Mouse (Mus musculus) forebrain, embryonic 10.5 days (tissue): Measurements from ENCODE around the gene Scn4b. TPM values are rescaled to one million over a fixed set of nuclear protein-coding genes. Genes with fewer than 3 reads are reported as not detected.

Experiments
- DNase-seq: peaks from one replicate; pipeline ENCODE4 v3.0.0-alpha.2; 2017; ENCODE audit warnings: low spot score; ENCODE audit errors: extremely low spot score
- H3K27ac ChIP-seq: fragments of 300-500 bp; sonication (generic); 2 replicates; pipeline ENCODE4 v1.5.1; 2016; ENCODE audit warnings: mild to moderate bottlenecking
- H3K27me3 ChIP-seq: fragments of 300-500 bp; sonication (generic); 2 replicates; pipeline ENCODE4 v1.6.1; 2016; ENCODE audit warnings: mild to moderate bottlenecking; ENCODE audit not compliant: poor library complexity, severe bottlenecking
- H3K36me3 ChIP-seq: fragments of 300-500 bp; sonication (generic); replicated peaks from 2 replicates; pipeline ENCODE4 v1.6.1; 2016; ENCODE audit warnings: mild to moderate bottlenecking, moderate library complexity
- H3K4me1 ChIP-seq: fragments of 300-500 bp; sonication (generic); 2 replicates; pipeline ENCODE4 v1.6.1; 2016
- H3K4me3 ChIP-seq: fragments of 300-500 bp; sonication (generic); 2 replicates; pipeline ENCODE4 v1.5.1; 2016; ENCODE audit warnings: mild to moderate bottlenecking, moderate library complexity
- H3K9me3 ChIP-seq: fragments of 300-500 bp; sonication (generic); 2 replicates; pipeline ENCODE4 v1.6.1; 2016; ENCODE audit warnings: mild to moderate bottlenecking, moderate library complexity
- WGBS: fragments of 180-500 bp; shearing (Covaris S2); methylation state at CpG from one replicate; pipeline ENCODE4 v1.1.7; 2016; 5-methylcytosine and 5-hydroxymethylcytosine counted together
- polyA plus RNA-seq: library from polyadenylated mRNA; unstranded; fragments of >200 nt; fragmentation: Nextera tagmentation; extraction: Ambion mirVana; gene quantifications from 2 replicates; pipeline ENCODE4 v1.2.1, GENCODE M21; 2016

Scn4b gene
- polyA plus RNA-seq, 1 experiment from 2014 or later = 0.41 TPM

DNA sequence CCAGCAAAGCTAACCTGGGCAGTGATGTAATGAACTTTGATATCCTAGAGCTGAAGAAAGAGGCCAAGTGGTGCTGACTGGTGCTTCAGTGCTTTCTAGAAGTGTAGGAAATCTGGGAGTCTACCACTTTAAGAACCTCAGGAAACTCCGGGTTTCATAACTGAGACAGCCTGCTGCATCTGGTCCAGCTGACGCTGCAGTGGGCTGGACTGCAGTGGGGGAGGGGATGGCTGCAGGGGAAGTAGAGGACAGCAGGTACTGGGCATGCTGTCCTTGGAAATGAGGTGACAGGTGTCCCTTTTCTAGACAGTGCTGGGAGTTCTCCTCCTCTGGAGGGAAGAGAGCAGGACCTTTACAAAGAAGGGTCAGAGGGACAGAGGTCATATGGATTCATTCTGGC, 43.6 kb downstream of the Scn4b start, which contains the start of gene BC049352:
BC049352 (plus strand) TSS at position 238 of the 400 bp plus-strand sequence.
- no peak for DNase-seq
- 43% methylated on average over 2 of the region's 2 CpGs for WGBS
- Histone ChIP-seq H3K27ac (no peak within 1 kb of the TSS), H3K9me3 (no peaks in the 10 kb centered on the region), H3K4me3 (no peak within 1 kb of the TSS), H3K36me3 (no peaks in the 10 kb centered on the region), H3K4me1 (no peaks in the 10 kb centered on the region), H3K27me3 (no peaks in the 10 kb centered on the region)

- WGBS = 76% methylated on average over 3 of the region's 3 CpGs
- DNase-seq = no peak
These were observed 44.3 kb downstream of the Scn4b start for GRCm38 (mm10) chr9:45182521-45182920.

DNA sequence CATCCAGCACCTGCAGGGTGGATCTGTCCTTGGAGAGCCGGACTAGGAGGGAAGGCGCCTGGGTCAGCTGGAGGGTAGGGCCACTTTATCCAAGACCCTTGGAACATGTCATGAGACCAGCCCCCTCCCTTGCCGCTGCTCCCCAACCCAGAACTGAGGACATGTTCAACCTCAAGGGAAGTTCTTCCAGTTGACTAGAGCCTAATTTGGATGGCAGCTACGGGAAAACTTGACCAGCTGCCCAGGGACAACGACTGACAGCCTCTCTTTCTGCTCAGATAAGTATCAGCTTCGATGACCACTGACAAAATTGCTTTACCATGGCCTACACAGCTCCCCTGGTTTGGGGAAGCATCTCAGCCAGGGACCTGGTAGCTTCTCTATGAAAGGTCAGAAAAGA, 45.1 kb downstream of the Scn4b start:
- Histone ChIP-seq H3K27me3 (no peaks in the 10 kb centered on the region), H3K36me3 (no peaks in the 10 kb centered on the region), H3K4me1 (no peaks in the 10 kb centered on the region), H3K27ac (no peak overlapping the region), H3K4me3 (no peak overlapping the region), H3K9me3 (no peaks in the 10 kb centered on the region)
- no peak for DNase-seq
- WGBS = 84% methylated on average over 6 of the region's 6 CpGs

More at GRCm38 (mm10) chr9:45182521-45182920, 44.3 kb downstream of the Scn4b start:
- no peak overlapping the region for H3K27ac ChIP-seq
- no peaks in the 10 kb centered on the region for H3K36me3 ChIP-seq
- no peak overlapping the region for H3K4me3 ChIP-seq
- no peaks in the 10 kb centered on the region for H3K27me3 ChIP-seq
- no peaks in the 10 kb centered on the region for H3K4me1 ChIP-seq
- H3K9me3 ChIP-seq = no peaks in the 10 kb centered on the region

GRCm38 (mm10) chr9:45185250-45185649, 47.1 kb downstream of the Scn4b start:
- no peaks in the 10 kb centered on the region for H3K27me3 ChIP-seq
- no peak for DNase-seq
- no peak overlapping the region for H3K27ac ChIP-seq
- no peaks in the 10 kb centered on the region for H3K9me3 ChIP-seq
- H3K4me1 ChIP-seq = no peaks in the 10 kb centered on the region
- no peak overlapping the region for H3K4me3 ChIP-seq
- no peaks in the 10 kb centered on the region for H3K36me3 ChIP-seq
- 85% methylated on average over 4 of the region's 4 CpGs for WGBS

DNA sequence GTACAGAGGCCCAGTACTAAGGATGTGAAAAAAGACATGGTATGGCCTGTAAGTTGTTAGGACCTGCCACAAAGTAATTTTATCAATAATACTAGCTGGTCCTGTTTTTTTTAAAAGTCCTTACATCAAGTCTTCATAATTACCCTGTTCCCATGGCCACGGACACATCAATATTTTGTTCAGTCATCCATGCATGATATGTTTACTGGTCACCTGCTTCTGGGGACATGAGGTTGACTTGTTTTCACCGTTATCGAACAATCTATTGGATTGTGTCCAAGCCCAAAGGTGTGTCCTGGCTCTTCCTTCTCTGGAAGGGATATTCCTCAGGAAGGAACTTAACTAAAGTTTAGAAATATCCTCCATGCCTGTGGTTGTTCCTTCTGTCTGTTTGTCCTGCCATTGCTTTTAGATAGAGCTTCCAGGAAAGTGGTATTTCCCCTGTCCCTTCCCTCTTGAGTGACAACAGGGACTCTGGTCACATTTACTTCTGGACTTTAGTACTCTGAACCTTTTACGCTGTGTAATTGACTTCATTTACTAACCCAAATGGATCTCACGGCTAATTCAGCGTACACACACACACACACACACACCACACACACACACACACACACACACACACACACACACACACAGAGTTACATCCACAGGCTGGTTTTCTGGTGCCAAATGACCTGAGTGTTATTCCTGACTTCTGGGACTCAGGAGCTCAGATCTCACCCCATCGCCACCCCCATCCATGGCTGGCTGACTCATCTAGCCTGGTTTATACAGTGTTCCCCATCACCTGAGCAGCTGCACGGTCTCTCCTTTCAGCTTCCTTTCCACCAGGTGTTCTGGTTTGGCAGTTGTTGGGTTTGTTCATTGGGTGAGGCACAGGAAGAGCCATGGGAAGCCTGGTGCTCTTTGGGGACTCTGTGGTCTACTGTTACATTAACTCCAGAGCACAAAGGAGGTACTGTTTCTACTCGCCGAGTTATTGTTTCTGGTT, 50.7 kb downstream of the Scn4b start:
- Histone ChIP-seq H3K9me3 (no peaks in the 10 kb centered on the region), H3K27me3 (no peaks in the 10 kb centered on the region), H3K36me3 (no peaks in the 10 kb centered on the region), H3K27ac (no peak overlapping the region), H3K4me1 (no peaks in the 10 kb centered on the region), H3K4me3 (no peak overlapping the region)
- no peak for DNase-seq
- 94% methylated on average over 10 of the region's 10 CpGs for WGBS

- no peaks in the 10 kb centered on the region for H3K4me1 ChIP-seq
- 86% methylated on average over 4 of the region's 4 CpGs for WGBS
- H3K4me3 ChIP-seq = no peak overlapping the region
- H3K27ac ChIP-seq = no peak overlapping the region
- H3K27me3 ChIP-seq = no peaks in the 10 kb centered on the region
- no peak for DNase-seq
- no peaks in the 10 kb centered on the region for H3K9me3 ChIP-seq
- H3K36me3 ChIP-seq = no peaks in the 10 kb centered on the region
These were observed 51.5 kb downstream of the Scn4b start for GRCm38 (mm10) chr9:45189661-45190174.

DNA sequence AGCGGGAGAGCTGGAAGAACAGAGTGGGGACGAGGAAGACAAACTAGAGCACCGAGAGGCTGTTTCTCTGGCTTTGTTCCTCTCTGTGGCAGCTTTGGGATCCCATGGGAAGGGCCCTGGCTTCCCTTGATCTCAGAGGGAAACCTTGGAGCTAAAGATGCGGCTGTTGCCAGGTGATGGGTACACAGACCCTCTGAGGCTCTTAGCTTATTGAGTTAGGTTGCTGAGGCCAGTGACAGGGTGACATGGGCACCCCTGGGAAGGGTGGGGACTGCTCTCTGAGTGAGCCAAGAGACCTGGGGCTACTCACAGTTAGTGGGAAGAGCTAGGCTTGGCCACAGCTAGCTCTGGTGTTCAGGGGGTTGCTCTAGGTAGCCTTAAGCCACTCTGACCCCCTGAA, 57.3 kb downstream of the Scn4b start:
- 78% methylated on average over 4 of the region's 4 CpGs for WGBS
- H3K36me3 ChIP-seq = no peaks in the 10 kb centered on the region
- H3K27ac ChIP-seq = 0 out of 2 replicates have a peak overlapping the region, but pooled peaks have one; percentile 12
- H3K27me3 ChIP-seq = no peaks in the 10 kb centered on the region
- H3K4me3 ChIP-seq = no peak overlapping the region
- peaks cover 5% of the 10 kb centered on the region; the same call in 1 of the 2 replicates for H3K4me1 ChIP-seq
- H3K9me3 ChIP-seq = no peaks in the 10 kb centered on the region
- no peak for DNase-seq

GRCm38 (mm10) chr9:45196125-45196830, 58.1 kb downstream of the Scn4b start:
- H3K4me1 ChIP-seq = peaks cover 5% of the 10 kb centered on the region; the same call in 1 of the 2 replicates
- H3K4me3 ChIP-seq = no peak overlapping the region
- no peaks in the 10 kb centered on the region for H3K9me3 ChIP-seq
- no peak for DNase-seq
- WGBS = 75% methylated on average over 8 of the region's 8 CpGs
- no peaks in the 10 kb centered on the region for H3K27me3 ChIP-seq
- H3K27ac ChIP-seq = 0 out of 2 replicates have a peak overlapping the region, but pooled peaks have one; percentile 12
- no peaks in the 10 kb centered on the region for H3K36me3 ChIP-seq

- Histone ChIP-seq H3K36me3 (no peaks in the 10 kb centered on the region), H3K27me3 (no peaks in the 10 kb centered on the region), H3K9me3 (no peaks in the 10 kb centered on the region), H3K4me1 (peaks cover 5% of the 10 kb centered on the region; the same call in 1 of the 2 replicates), H3K4me3 (no peak overlapping the region), H3K27ac (no peak overlapping the region)
- 90% methylated on average over 5 of the region's 5 CpGs for WGBS
- DNase-seq = no peak
These were observed 59.4 kb downstream of the Scn4b start for GRCm38 (mm10) chr9:45197549-45197948.

GRCm38 (mm10) chr9:45201319-45201947, 63.2 kb downstream of the Scn4b start:
- Histone ChIP-seq H3K36me3 (no peaks in the 10 kb centered on the region), H3K4me3 (no peak overlapping the region), H3K4me1 (peaks cover 5% of the 10 kb centered on the region), H3K27me3 (no peaks in the 10 kb centered on the region), H3K9me3 (no peaks in the 10 kb centered on the region), H3K27ac (no peak overlapping the region)
- DNase-seq = no peak
- WGBS = 88% methylated on average over 5 of the region's 5 CpGs

DNA sequence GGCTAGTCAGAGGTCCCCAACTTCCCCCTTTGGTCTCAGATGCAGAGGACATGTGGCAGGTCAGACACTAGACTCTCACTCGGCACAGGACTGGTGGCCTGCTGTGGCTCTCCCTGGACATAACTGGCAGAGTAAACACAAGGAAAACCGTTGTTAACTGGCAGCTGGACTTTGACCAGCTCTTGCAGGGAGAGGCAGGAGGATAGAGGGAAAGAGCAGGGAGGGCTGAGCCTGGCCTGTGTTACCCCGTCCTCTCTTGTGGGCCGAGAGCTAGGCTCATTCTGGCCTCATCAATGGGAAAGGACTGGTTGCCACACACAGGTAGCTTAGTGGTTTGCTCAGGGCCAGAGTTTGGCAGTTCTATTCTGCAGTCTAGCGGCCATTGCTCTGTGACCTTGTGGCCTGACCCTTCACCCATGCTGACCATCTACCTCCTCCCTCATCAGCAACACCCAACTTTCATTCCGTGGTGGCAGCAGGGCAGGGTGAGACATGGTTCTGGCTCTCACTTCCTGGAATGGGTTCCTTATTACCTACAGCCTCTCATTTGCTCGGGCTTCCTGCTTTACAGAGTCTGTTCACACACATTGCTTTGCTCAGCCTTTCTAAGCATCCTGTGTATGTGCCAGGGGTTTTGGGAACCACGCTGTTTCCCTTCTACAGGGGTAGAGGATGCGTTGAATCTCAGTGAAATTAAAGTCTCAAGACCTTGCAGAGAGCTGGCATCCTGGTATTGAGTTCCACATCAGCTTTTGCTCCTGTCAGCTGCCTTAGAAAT, 64.0 kb downstream of the Scn4b start:
- 78% methylated on average over 9 of the region's 9 CpGs for WGBS
- Histone ChIP-seq H3K4me1 (peaks cover 5% of the 10 kb centered on the region), H3K27me3 (no peaks in the 10 kb centered on the region), H3K9me3 (no peaks in the 10 kb centered on the region), H3K4me3 (no peak overlapping the region), H3K36me3 (no peaks in the 10 kb centered on the region), H3K27ac (no peak overlapping the region)
- DNase-seq = no peak
